Mouse (Mus musculus) left cerebral cortex, adult 11 months (tissue): ENCODE data around the gene Mrps18b.
A peak's percentile ranks its signal among the peaks of the same experiment; 100 is the strongest.

Experiments used
- DNase-seq: peaks from one replicate; pipeline ENCODE4 v3.0.0; 2022; ENCODE audit warnings: low spot score

Mrps18b gene

GRCm38 (mm10) chr17:35918276-35919059 is 2.3 kb upstream of the Mrps18b start:
- no peak for DNase-seq

GRCm38 (mm10) chr17:35917463-35918251 is 1.5 kb upstream of the Mrps18b start:
- no peak for DNase-seq

GRCm38 (mm10) chr17:35917143-35917462 is 914 bp upstream of the Mrps18b start:
- DNase-seq, result no peak

GRCm38 (mm10) chr17:35915538-35916296 is 472 bp downstream of the Mrps18b start:
- no peak for DNase-seq

GRCm38 (mm10) chr17:35914975-35915374 is 1.2 kb downstream of the Mrps18b start:
- no peak for DNase-seq

GRCm38 (mm10) chr17:35909919-35910369 is 6.2 kb downstream of the Mrps18b start, which contains the start of gene Atat1:
Gene Atat1 (minus strand): TSS chr17:35910075.
- DNase-seq, result peak; percentile 91

- no peak for DNase-seq
Measured at GRCm38 (mm10) chr17:35909186-35909918, 6.8 kb downstream of the Mrps18b start.

GRCm38 (mm10) chr17:35907609-35908008 is 8.6 kb downstream of the Mrps18b start:
- DNase-seq, result no peak

GRCm38 (mm10) chr17:35905587-35905986 is 10.6 kb downstream of the Mrps18b start:
- no peak for DNase-seq

- DNase-seq, result no peak
Measured at GRCm38 (mm10) chr17:35903992-35904355, 12.2 kb downstream of the Mrps18b start.

- no peak for DNase-seq
Measured at GRCm38 (mm10) chr17:35903343-35903991, 12.7 kb downstream of the Mrps18b start.

GRCm38 (mm10) chr17:35900636-35901035 is 15.6 kb downstream of the Mrps18b start:
- no peak for DNase-seq

- no peak for DNase-seq
Measured at GRCm38 (mm10) chr17:35897644-35898573, 18.3 kb downstream of the Mrps18b start.

GRCm38 (mm10) chr17:35896781-35897643 is 19.2 kb downstream of the Mrps18b start, which contains the start of gene 2310061I04Rik:
Gene 2310061I04Rik (minus strand): TSS chr17:35897431.
- peak; percentile 86 for DNase-seq

- DNase-seq, result no peak
Measured at GRCm38 (mm10) chr17:35887725-35888124, 28.5 kb downstream of the Mrps18b start.

- DNase-seq, result no peak
Measured at GRCm38 (mm10) chr17:35883777-35884176, 32.4 kb downstream of the Mrps18b start.

GRCm38 (mm10) chr17:35882924-35883323 is 33.3 kb downstream of the Mrps18b start:
- no peak for DNase-seq

GRCm38 (mm10) chr17:35879245-35880057 is 36.7 kb downstream of the Mrps18b start, which contains the start of gene Dhx16:
Gene Dhx16 (plus strand): TSS chr17:35879819.
- DNase-seq, result peak; percentile 90
